Mouse (Mus musculus): ENCODE results near the gene Ttc16. TPM values are rescaled to one million over a fixed set of nuclear protein-coding genes. Genes with fewer than 3 reads are reported as not detected.

Gene Ttc16
- 0.32 and 0.34 TPM in 2 replicates for polyA plus RNA-seq (2015; fragmentation: Nextera tagmentation; extraction: Ambion mirVana)

DNA sequence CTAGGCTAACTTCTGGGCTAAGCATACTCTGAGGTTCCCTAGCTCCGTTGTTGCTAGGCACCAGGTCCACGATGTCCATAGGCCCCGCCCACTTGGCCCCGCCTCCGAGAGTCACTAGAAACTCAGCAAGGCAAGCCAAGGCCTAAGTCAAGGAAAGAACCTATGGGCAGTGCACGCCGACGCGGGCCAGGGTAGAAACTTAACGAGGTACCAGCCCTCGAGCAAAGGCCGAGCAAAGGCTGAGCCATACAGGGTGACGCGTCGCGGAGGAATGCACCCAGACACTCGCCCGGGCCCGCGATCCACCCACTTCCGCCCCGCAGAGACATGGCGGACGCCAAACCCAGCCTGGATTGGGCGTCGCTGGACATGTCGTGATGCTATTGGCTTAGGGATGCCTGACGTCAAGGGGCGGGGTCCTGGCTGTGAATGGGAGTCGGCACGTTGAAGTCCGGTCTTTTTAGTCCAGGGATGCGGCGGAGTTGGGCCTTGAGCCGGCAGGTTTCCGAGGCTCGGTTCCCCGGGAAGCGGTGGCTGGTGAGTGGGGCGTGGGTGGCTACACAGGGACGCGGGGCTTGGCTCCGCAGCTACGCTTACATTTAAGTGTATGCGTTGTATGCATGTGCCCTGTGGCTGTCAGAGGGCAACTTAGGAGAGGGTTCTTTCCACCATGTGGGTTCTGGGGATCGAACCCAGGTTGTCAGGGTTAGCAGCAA, at the start of gene Ttc16, which contains the start of gene Ptrh1:
Gene Ttc16, minus strand, starts transcription at position 275 of the 716 bp plus-strand sequence.
Gene Ptrh1, plus strand, starts transcription at position 428 of the 716 bp plus-strand sequence.
- ATAC-seq, result peak; percentile 96
- Histone ChIP-seq H3K27ac (ENCODE audit: low read length) (peak within 1 kb of the TSS; percentile 73), H3K4me2 (ENCODE audit: low read depth, low read length) (peak within 1 kb of the TSS; percentile 93), H3K4me1 (ENCODE audit: control insufficient read depth, insufficient read depth, low read length) (peaks cover 17% of the 10 kb centered on the region), H3K36me3 (ENCODE audit: control insufficient read depth, insufficient read depth, low read length) (no peaks in the 10 kb centered on the region), H3K9me3 (ENCODE audit: control insufficient read depth, low read length) (no peaks in the 10 kb centered on the region), H3K4me3 (ENCODE audit: low read length) (peak within 1 kb of the TSS; percentile 64), H3K27me3 (replicated peaks; ENCODE audit: control insufficient read depth, insufficient read depth, low read length) (no peaks in the 10 kb centered on the region), H3K9ac (ENCODE audit: low read depth, low read length) (peak within 1 kb of the TSS; percentile 69)
- under 1% methylated on average over 46 of the region's 46 CpGs for WGBS

DNA sequence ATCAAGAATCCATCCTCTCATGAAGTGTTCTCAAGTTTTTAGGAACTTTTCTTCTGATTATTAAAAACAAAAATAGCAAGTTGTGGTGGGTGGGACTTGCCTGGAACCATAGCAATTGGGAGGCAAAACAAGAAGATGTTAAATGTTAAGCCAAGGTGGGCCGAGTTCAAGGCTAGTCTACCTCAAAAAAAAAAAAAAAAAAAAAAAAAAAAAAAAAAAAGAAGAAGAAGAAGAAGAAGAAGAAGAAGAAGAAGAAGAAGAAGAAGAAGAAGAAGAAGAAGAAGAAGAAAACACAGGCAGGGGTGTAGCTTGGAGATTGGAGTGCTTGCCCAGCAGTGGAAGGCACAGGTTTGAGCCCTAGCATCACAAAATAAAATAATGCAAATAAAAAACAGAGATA, 49.3 kb upstream of the Ttc16 start:
- H3K9ac ChIP-seq (ENCODE audit: low read depth, low read length), result no peak overlapping the region
- WGBS, result 76% methylated on average over 1 of the region's 1 CpGs
- no peak for ATAC-seq
- no peak overlapping the region for H3K4me2 ChIP-seq (ENCODE audit: low read depth, low read length)
- H3K27me3 ChIP-seq (replicated peaks; ENCODE audit: control insufficient read depth, insufficient read depth, low read length), result no peaks in the 10 kb centered on the region
- H3K4me1 ChIP-seq (ENCODE audit: control insufficient read depth, insufficient read depth, low read length), result peaks cover 16% of the 10 kb centered on the region
- peak overlapping the region; percentile 14; the same call in 1 of the 2 replicates for H3K27ac ChIP-seq (ENCODE audit: low read length)
- H3K9me3 ChIP-seq (ENCODE audit: control insufficient read depth, low read length), result no peaks in the 10 kb centered on the region
- H3K36me3 ChIP-seq (ENCODE audit: control insufficient read depth, insufficient read depth, low read length), result no peaks in the 10 kb centered on the region
- H3K4me3 ChIP-seq (ENCODE audit: low read length), result no peak overlapping the region

DNA sequence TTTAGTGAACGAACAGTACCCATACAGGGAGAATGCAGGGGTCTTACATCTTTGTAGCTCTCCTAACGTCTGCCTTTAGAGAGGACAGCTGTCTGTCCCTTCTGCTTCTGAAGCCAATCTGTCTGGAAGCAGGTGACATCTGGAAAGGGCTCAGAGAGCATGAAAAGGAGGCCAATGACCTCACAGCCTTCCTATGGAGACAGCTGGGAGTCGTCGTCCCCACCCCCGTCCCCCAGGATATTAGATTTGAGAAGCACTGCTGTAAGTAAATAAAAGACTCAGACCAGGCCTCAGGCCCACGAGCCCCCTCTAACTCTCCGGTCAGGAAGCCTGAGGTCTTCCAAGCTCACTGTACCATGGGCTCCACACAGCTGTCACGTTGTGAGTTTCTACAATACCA, 48.7 kb upstream of the Ttc16 start:
- Histone ChIP-seq H3K4me2 (ENCODE audit: low read depth, low read length) (no peak overlapping the region), H3K36me3 (ENCODE audit: control insufficient read depth, insufficient read depth, low read length) (no peaks in the 10 kb centered on the region), H3K27me3 (replicated peaks; ENCODE audit: control insufficient read depth, insufficient read depth, low read length) (no peaks in the 10 kb centered on the region), H3K9ac (ENCODE audit: low read depth, low read length) (0 out of 2 replicates have a peak overlapping the region, but pooled peaks have one; percentile 11), H3K27ac (ENCODE audit: low read length) (peak overlapping the region; percentile 14; the same call in 1 of the 2 replicates), H3K4me3 (ENCODE audit: low read length) (no peak overlapping the region), H3K9me3 (ENCODE audit: control insufficient read depth, low read length) (no peaks in the 10 kb centered on the region), H3K4me1 (ENCODE audit: control insufficient read depth, insufficient read depth, low read length) (peaks cover 16% of the 10 kb centered on the region)
- ATAC-seq, result no peak
- 30% methylated on average over 8 of the region's 8 CpGs for WGBS

DNA sequence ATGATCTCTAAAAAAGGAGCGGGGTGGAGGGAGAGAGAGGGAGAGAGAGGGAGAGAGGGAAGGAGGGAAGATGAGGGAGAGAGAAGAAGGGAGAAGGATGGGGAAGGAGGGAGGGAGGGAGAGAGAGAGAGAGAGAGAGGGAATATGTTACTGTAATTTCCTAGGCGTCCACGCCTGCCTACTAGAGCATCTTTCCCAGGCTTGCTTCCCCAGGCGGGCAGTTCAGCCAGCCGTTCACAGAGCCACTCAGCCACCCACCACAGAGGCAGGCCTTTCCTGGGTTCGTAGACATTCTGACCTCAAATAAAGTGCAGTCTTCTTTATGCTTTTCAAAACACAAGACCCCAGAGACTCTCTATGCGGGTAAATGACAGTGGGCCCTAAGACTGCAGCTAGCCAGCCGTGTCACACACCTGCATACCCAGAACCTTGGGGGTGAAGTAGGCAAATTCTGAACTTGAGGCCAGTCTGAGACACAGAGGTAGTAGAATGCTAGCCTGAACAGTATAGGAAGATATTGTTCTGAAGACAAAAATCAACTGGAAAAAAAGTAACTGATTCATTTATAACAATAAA, 48.2 kb upstream of the Ttc16 start:
- H3K27me3 ChIP-seq (replicated peaks; ENCODE audit: control insufficient read depth, insufficient read depth, low read length), result no peaks in the 10 kb centered on the region
- ATAC-seq, result no peak
- peaks cover 16% of the 10 kb centered on the region for H3K4me1 ChIP-seq (ENCODE audit: control insufficient read depth, insufficient read depth, low read length)
- no peaks in the 10 kb centered on the region for H3K9me3 ChIP-seq (ENCODE audit: control insufficient read depth, low read length)
- H3K4me3 ChIP-seq (ENCODE audit: low read length), result no peak overlapping the region
- no peaks in the 10 kb centered on the region for H3K36me3 ChIP-seq (ENCODE audit: control insufficient read depth, insufficient read depth, low read length)
- no peak overlapping the region for H3K27ac ChIP-seq (ENCODE audit: low read length)
- no peak overlapping the region for H3K9ac ChIP-seq (ENCODE audit: low read depth, low read length)
- H3K4me2 ChIP-seq (ENCODE audit: low read depth, low read length), result no peak overlapping the region
- 54% methylated on average over 8 of the region's 8 CpGs for WGBS

DNA sequence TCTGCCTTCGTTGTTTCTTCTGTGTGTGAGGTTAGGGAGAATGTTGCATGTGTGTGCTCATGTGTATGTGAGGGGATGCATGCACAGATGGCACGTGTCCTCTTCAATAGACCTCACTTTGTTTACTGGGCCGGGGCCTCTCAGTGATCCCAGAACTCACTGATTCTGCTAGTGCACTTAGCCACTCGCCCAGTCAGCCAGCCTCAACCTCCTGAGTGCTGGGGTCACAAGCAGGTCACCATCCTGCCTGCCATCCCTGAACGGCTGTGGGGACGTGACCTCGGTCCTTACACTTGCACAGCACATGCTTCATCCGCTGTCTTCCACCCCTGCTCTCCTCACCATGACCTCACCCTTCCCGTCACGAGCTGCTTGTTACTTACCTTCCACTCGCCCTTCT, 47.7 kb upstream of the Ttc16 start:
- peaks cover 16% of the 10 kb centered on the region for H3K4me1 ChIP-seq (ENCODE audit: control insufficient read depth, insufficient read depth, low read length)
- 41% methylated on average over 11 of the region's 11 CpGs for WGBS
- H3K27me3 ChIP-seq (replicated peaks; ENCODE audit: control insufficient read depth, insufficient read depth, low read length), result no peaks in the 10 kb centered on the region
- H3K9me3 ChIP-seq (ENCODE audit: control insufficient read depth, low read length), result no peaks in the 10 kb centered on the region
- no peak overlapping the region for H3K4me2 ChIP-seq (ENCODE audit: low read depth, low read length)
- H3K27ac ChIP-seq (ENCODE audit: low read length), result no peak overlapping the region
- ATAC-seq, result no peak
- H3K9ac ChIP-seq (ENCODE audit: low read depth, low read length), result no peak overlapping the region
- H3K36me3 ChIP-seq (ENCODE audit: control insufficient read depth, insufficient read depth, low read length), result no peaks in the 10 kb centered on the region
- H3K4me3 ChIP-seq (ENCODE audit: low read length), result no peak overlapping the region

DNA sequence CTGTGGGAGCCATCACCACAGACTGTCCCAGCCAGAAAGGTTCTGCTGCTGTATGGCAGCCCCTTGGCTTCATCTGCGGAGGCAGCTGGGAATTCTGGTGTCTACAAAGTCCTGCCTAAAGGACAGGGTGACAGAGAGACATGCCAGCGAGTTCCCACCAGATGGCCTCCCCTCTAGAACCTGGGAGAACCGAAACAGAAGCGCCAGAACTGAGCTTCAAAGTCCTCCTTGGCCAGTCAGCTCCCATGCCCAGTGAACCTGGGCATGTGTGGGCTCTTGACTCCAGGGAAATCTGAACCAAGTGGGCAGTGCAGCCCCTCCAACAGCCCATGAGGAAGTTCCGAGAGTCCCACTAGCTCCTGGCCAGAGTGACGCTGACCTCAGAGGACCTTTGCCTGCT, 47.2 kb upstream of the Ttc16 start:
- Histone ChIP-seq H3K27ac (ENCODE audit: low read length) (no peak overlapping the region), H3K9ac (ENCODE audit: low read depth, low read length) (no peak overlapping the region), H3K4me1 (ENCODE audit: control insufficient read depth, insufficient read depth, low read length) (peaks cover 16% of the 10 kb centered on the region), H3K4me2 (ENCODE audit: low read depth, low read length) (no peak overlapping the region), H3K36me3 (ENCODE audit: control insufficient read depth, insufficient read depth, low read length) (no peaks in the 10 kb centered on the region), H3K27me3 (replicated peaks; ENCODE audit: control insufficient read depth, insufficient read depth, low read length) (no peaks in the 10 kb centered on the region), H3K4me3 (ENCODE audit: low read length) (no peak overlapping the region), H3K9me3 (ENCODE audit: control insufficient read depth, low read length) (no peaks in the 10 kb centered on the region)
- WGBS, result 78% methylated on average over 6 of the region's 6 CpGs
- ATAC-seq, result no peak

DNA sequence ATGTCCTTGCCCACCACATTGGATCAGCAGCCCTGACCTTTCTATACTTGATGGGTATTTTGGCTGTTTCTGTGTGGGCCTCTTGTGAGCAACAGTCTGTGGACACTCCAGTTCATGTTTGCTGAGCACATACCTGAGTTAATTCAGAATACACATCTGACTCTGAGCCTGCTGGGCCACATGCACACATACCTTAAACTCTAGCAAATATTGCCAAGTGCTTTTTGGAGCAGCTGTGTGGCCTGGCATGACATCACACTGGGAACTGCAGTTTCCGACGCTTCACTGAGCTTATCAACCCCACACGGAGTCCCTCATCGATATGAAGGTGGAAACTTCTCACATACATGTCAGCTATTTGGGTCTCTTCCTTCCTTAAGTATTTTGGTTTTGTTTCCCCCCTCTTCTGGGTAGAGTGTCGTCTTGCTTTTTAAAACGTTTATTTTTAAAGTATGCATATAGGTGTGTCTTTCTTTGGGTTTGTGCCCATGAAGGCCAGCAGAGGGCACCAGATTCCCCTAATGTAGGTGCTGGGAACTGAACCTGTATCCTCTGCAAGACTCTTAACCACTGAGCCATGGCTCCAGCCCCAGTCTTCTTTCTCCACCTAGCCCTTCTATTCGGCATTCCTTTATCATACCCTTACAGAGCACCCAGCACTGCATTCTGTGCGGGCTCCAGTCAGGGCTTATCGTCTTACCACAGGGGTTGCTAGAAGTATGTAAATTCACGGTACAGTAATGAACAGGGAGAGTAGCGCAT, 45.8 kb upstream of the Ttc16 start:
- H3K27ac ChIP-seq (ENCODE audit: low read length), result no peak overlapping the region
- WGBS, result 64% methylated on average over 11 of the region's 11 CpGs

DNA sequence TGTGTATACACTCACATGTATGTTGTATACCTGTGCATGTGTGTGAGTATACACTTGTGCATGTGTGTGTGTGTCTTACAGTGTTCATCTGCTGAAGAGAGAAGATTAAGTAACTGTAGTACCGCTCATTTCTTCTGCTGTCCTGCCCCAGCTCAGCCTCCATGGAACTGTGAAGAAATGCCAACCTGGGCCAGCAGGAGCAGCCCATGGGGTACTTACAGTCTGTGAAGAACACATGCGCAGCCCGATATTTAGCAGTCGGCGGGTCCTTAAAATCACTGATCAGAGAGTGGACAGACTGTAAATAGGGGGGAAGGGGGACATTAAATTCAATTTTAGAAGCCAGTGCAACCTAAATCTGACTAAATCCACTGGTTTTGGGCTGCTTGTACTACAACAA, 42.8 kb upstream of the Ttc16 start:
- WGBS, result 95% methylated on average over 5 of the region's 5 CpGs
- H3K4me1 ChIP-seq (ENCODE audit: control insufficient read depth, insufficient read depth, low read length), result peaks cover 6% of the 10 kb centered on the region
- ATAC-seq, result no peak
- H3K4me2 ChIP-seq (ENCODE audit: low read depth, low read length), result no peak overlapping the region
- H3K9ac ChIP-seq (ENCODE audit: low read depth, low read length), result no peak overlapping the region
- no peak overlapping the region for H3K4me3 ChIP-seq (ENCODE audit: low read length)
- no peak overlapping the region for H3K27ac ChIP-seq (ENCODE audit: low read length)
- no peaks in the 10 kb centered on the region for H3K27me3 ChIP-seq (replicated peaks; ENCODE audit: control insufficient read depth, insufficient read depth, low read length)
- H3K9me3 ChIP-seq (ENCODE audit: control insufficient read depth, low read length), result no peaks in the 10 kb centered on the region
- H3K36me3 ChIP-seq (ENCODE audit: control insufficient read depth, insufficient read depth, low read length), result no peaks in the 10 kb centered on the region; the same call in 1 of the 2 replicates

More for the DNA sequence above, 45.8 kb upstream of the Ttc16 start:
- no peak overlapping the region for H3K9ac ChIP-seq (ENCODE audit: low read depth, low read length)
- H3K27me3 ChIP-seq (replicated peaks; ENCODE audit: control insufficient read depth, insufficient read depth, low read length), result no peaks in the 10 kb centered on the region
- H3K9me3 ChIP-seq (ENCODE audit: control insufficient read depth, low read length), result no peaks in the 10 kb centered on the region
- H3K4me2 ChIP-seq (ENCODE audit: low read depth, low read length), result no peak overlapping the region
- no peak for ATAC-seq
- no peaks in the 10 kb centered on the region for H3K36me3 ChIP-seq (ENCODE audit: control insufficient read depth, insufficient read depth, low read length)
- H3K4me1 ChIP-seq (ENCODE audit: control insufficient read depth, insufficient read depth, low read length), result peaks cover 18% of the 10 kb centered on the region
- H3K4me3 ChIP-seq (ENCODE audit: low read length), result no peak overlapping the region

DNA sequence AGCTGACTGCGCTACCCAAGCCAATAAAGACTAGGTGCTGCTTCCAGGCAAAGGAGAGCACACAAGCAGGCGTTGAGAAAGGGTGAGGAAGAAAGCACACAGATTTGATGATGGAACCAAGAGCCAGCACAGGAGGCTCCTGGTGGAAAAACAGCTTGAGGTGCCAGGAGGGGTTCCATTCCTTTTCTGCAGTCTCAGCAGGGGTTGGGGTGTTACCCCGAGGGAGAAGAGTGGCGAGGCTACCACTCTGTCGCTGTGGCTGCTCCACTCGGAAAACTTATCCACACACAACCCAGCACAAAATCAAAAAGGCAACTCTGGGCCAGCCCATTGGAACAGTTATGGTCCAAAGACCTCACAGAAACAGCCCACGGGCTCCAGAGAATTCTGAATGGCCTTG, 42.2 kb upstream of the Ttc16 start:
- Histone ChIP-seq H3K9me3 (ENCODE audit: control insufficient read depth, low read length) (no peaks in the 10 kb centered on the region), H3K36me3 (ENCODE audit: control insufficient read depth, insufficient read depth, low read length) (no peaks in the 10 kb centered on the region; the same call in 1 of the 2 replicates), H3K4me3 (ENCODE audit: low read length) (no peak overlapping the region), H3K27ac (ENCODE audit: low read length) (peak overlapping the region; percentile 6; the same call in 1 of the 2 replicates), H3K4me2 (ENCODE audit: low read depth, low read length) (no peak overlapping the region), H3K9ac (ENCODE audit: low read depth, low read length) (no peak overlapping the region), H3K4me1 (ENCODE audit: control insufficient read depth, insufficient read depth, low read length) (0 out of 2 replicates have a peak, but pooled peaks cover 2% of the 10 kb centered on the region), H3K27me3 (replicated peaks; ENCODE audit: control insufficient read depth, insufficient read depth, low read length) (no peaks in the 10 kb centered on the region)
- ATAC-seq, result no peak
- 72% methylated on average over 7 of the region's 7 CpGs for WGBS
